Mouse (Mus musculus) monocyte, adult 5-6 weeks (primary cell): ENCODE results near the gene Schip1. TPM values are rescaled to one million over a fixed set of nuclear protein-coding genes. Genes with fewer than 3 reads are reported as not detected.
"Not testable (repeated sequence)": the region's sequence is repeated elsewhere in the genome, so short reads cannot be mapped to it uniquely, and the experiment has no call there.

Experiments
- ATAC-seq: fragments of 153-309, 156-312 bp; replicated peaks from 2 replicates; pipeline ENCODE4 v1.8.0; 2017; ENCODE audit warnings: mild to moderate bottlenecking; ENCODE audit not compliant: low TSS enrichment, insufficient number of reproducible peaks, severe bottlenecking, poor library complexity, low FRiP score
- total RNA-seq: library from RNA; stranded (forward); fragments of 200-1000, 200-491, 200-594 nt; gene quantifications from 3 replicates; pipeline ENCODE4 v1.2.3, GENCODE M21; 2017

Schip1 gene
- 0.29 to 0.39 TPM in 2 of 3 replicates, not detected in the other for total RNA-seq

DNA sequence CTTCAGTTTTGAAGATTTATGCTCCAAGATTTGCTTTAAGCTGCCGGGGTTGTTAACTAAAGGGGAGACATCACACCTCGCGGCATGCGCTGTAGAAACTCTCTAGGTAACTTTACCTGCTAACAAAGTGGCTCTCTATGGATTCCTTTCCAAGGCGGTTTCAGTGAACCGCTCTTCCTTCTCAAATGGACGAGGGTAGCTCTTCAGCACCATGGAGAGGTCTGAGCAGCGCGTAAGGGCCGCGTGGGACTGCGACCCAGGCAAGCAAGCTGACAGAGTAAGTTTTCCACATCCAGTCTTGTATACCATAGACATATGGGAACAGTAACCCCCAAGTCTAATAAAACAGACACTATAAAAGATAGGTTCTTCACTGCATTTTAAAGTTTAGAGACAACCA, at the start of gene Schip1:
TSS of gene Schip1 (plus strand) at position 72 of the 400 bp plus-strand sequence.
- no peak for ATAC-seq

GRCm38 (mm10) chr3:68015786-68016185, 48.8 kb upstream of the Schip1 start:
- no peak for ATAC-seq

DNA sequence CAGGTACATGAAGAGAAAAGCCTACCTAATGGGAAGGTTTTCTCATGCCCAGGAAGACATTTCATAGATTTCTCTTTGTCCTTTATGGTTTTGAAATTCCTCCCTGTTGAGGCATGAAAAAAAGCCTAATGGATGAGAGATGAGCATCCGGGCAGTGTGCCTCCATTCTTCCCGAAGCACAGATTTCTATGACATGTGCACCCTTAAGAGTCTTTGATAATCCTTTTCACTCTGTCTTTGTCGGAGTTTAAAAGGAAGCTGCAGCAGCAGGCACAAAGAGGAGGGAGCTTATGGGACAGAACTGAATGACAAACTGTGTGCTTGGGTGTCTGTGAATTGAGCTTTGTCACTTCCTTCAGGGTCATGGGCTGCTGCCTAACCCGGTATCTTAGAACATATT, 45.2 kb upstream of the Schip1 start:
- no peak for ATAC-seq

DNA sequence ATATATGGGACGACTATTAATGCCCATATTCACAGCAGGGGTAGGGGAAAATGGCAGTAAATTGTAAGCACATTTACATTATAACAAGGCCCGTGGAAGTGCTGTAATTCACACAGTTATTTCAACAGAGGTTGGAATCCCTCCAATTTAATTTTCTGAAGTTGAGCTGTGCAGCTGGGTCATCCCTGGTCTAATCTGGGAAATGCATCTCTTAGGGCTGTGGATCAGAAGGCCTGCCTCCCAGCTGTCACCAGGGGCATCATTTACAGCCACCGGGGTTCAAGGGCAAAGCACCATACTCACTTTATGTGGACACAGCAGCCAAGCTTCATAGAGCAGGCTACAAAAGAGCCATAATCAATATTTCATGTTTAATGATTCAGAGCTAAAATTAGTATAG, 28.5 kb upstream of the Schip1 start:
- ATAC-seq, result no peak

GRCm38 (mm10) chr3:68042951-68043350, 21.7 kb upstream of the Schip1 start:
- no peak for ATAC-seq

GRCm38 (mm10) chr3:68045475-68046416, 18.9 kb upstream of the Schip1 start:
- no peak for ATAC-seq

DNA sequence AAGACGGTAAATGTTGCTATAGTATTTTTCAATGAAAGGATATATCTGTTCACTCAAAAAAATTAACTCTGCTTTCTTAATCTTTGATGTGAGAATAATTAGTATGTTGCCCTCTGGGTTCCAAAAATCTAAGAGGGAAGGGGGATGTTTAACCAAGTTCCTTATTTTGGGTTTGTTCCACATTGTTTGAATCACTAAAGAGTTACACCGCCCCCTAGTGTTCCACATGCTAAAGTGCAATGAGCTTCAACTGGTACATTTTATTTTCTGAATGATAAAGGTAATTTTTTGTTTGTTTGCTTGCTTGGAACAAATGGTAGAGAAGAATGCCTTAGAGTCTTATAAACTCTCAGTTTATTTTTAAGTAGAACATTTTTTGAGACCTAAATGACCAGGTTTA, 11.1 kb upstream of the Schip1 start:
- ATAC-seq, result no peak

- no peak for ATAC-seq
These were observed 9.5 kb upstream of the Schip1 start for GRCm38 (mm10) chr3:68055071-68055470.

DNA sequence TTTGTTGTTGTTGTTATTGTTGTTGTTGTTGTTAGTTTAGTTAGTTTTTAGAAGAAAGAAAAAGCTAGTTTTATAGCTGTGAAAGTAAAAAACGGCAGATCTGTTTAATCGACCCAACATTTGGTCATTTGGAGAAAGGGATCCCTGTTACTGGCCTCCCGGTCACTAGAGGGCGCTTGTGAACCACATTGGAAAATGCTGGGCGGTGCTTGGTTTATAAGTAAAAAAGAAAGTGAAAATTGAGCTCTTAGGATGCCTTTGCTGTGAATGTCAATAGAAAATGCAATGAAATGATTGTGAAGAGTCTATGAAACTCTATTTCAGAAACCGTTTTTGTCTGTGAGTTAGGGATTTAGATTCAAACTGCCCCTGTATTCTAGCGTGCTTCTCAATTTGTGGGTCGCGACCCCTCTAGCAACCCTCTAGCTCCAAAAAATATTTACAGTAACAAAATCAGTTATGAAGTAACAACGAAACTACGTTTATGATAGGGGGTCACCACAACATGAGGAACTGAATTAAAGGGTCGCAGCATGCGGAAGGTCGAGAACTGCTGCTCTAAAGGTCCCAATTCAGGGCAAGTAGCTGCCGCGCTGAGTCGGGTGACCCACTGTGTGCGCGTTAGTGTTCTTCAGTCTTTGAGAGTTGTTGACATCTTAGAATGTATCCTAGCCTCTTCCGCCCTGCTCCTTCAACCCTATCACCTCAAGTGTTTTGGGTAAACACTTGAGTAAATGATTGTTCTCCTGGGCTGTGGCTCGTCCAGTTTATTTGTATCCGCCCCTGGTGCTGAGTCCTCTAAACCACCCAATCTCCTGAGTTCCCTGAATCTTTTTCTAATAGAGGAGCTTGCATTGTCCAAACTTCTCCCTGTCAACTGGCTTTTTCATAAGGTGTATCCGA, 8.0 kb upstream of the Schip1 start:
- peak; percentile 54; the same call in 1 of the 2 replicates for ATAC-seq

DNA sequence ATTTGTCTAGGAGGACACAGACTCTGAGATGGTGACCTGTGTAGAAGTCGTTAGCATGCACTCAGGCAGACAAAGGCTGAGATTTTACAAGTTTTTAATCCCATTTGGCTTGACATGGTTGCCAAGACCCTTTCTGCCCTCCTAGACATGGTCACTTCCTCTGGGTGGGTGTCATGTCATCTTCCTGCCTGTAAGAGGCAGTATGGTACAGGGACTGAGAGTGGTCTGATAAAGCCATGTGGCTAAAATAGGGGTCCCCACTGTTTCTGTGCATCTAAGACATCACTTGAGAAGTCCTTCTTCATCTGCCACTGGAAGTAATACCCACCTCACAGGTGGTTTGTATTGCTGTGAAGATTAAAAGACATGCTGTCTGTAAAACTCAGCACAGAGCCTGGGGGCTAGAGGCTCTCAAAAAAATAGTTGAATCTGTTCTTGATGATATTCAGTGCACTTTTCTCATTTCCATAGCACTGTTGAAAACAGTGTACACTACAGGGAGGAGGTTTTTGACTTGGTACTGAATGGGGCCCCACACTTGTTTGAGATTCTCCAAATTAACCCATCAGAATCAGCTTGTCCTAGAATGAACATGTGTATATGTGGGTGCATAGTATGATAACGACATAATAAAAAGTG, 5.3 kb upstream of the Schip1 start:
- no peak for ATAC-seq

DNA sequence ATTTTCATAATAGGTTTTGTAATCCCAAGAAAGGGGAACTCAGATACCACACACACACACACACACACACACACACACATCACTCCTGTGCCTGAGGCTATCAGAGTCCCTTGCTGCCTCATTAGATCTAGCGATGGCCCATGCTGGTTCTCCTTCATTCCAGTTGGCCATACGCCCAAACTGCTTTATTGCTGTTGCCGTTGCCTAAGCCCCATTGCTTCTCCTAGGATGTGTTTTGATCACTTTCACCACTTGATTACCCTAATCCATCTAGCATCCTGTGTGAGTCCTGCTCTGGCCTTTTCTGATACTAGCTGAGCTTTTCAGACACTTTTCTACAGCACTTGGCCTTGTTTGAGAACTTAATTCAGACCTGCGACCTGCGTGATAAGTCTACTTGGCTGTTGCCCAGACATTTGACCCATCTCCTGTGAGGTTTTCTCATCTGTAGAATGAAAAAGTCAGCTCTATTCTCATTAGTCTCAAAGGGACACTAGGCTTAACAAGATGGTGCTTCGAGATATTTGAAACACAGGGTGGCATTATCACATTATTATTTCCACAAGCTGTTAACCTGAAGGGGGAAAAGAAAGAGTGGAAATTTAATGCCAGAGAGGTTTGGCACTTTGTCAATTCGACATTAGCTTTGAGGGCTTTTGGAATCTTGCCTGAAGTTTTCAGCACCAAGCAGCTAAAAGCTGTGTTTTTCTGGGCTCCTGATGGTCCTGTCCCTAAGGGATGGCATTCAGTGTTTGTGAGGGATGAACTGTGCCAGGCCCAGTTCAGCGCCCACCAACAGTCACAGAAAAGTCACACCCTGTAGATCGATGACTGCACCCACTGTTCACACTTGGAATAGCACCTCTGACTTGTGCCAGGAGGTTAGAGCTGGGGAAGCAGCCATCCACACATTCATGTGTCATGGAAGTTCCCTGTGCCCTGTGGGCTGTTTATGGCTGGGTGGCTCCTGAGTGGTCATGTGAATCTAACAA, 7.1 kb downstream of the Schip1 start:
- ATAC-seq, result no peak

DNA sequence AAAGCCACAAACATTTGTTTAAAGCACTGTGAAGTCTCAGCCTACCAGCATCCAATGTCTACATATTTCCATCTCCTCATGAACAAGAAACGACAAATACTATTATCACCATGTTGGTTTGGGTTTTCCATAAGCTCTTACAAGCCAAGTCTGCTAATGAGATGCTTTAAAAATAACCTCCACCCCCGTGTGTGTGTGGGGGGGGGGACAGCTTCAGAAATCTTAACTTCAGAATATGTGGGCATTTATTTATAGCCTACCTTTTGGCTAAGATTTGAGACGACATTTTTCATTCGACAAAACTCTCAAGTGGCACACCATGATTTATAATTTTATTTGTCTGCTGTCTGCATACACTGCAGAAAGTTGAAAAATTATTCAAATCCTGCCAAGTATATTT, 12.8 kb downstream of the Schip1 start:
- no peak for ATAC-seq

GRCm38 (mm10) chr3:68085024-68085423, 20.4 kb downstream of the Schip1 start:
- ATAC-seq, result no peak

DNA sequence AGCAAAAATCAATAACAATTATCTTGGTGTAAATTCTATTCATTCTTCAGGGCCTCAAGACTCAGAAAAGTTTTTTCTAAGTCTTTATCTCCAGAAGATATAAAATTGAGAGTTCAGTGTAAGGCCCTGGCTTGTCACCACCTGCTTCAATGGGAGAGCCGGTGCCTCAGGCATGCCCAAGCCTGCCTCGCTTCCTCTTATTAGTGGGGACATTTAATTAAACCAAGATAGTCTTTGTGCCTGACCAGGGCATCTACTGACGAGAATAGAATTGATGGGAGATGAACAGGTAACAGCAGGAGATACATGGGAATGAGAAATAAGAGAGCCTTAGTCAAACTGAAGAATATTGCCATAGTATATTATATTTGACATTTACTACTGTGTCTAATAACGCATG, 27.5 kb downstream of the Schip1 start:
- no peak for ATAC-seq

- ATAC-seq, result no peak
These were observed 32.3 kb downstream of the Schip1 start for GRCm38 (mm10) chr3:68096724-68097431.

- ATAC-seq, result not testable (repeated sequence)
These were observed 35.0 kb downstream of the Schip1 start for GRCm38 (mm10) chr3:68099561-68099960.

GRCm38 (mm10) chr3:68101343-68101742, 36.7 kb downstream of the Schip1 start:
- no peak for ATAC-seq
